Mouse (Mus musculus) liver, embryonic 14.5 days (tissue): ENCODE data around the gene Foxn3.

ENCODE experiments used
- CTCF ChIP-seq: IDR thresholded peaks from 2 replicates; pipeline ENCODE4 v1.5.1; 2016; ENCODE audit warnings: antibody characterized with exemption, low read depth, control low read depth
- EP300 ChIP-seq: IDR thresholded peaks from 2 replicates; pipeline ENCODE4 v1.6.1; 2016; ENCODE audit warnings: antibody characterized with exemption, low read depth

- TF ChIP-seq CTCF, result no peak
- no peak for TF ChIP-seq EP300
Observed at GRCm38 (mm10) chr12:99358698-99359097, 204.7 kb downstream of the Foxn3 start.
